Mouse (Mus musculus) heart, embryonic 10.5 days (tissue): Measurements from ENCODE around the gene Prkci. TPM values are rescaled to one million over a fixed set of nuclear protein-coding genes. Genes with fewer than 3 reads are reported as not detected.

Experiments
- DNase-seq: peaks from one replicate; pipeline ENCODE4 v3.0.0-alpha.2; 2017; ENCODE audit warnings: low spot score
- H3K27ac ChIP-seq: fragments of 300-500 bp; sonication (generic); 2 replicates; pipeline ENCODE4 v1.5.1; 2016; ENCODE audit warnings: mild to moderate bottlenecking
- H3K27me3 ChIP-seq: fragments of 300-500 bp; sonication (generic); 2 replicates; pipeline ENCODE4 v1.6.1; 2016; ENCODE audit warnings: mild to moderate bottlenecking; ENCODE audit not compliant: poor library complexity, insufficient read depth, severe bottlenecking
- H3K36me3 ChIP-seq: fragments of 300-500 bp; sonication (generic); 2 replicates; pipeline ENCODE4 v1.6.1; 2016; ENCODE audit warnings: mild to moderate bottlenecking, moderate library complexity
- H3K4me1 ChIP-seq: fragments of 300-500 bp; sonication (generic); 2 replicates; pipeline ENCODE4 v1.6.1; 2016; ENCODE audit warnings: mild to moderate bottlenecking
- H3K4me3 ChIP-seq: fragments of 300-500 bp; sonication (generic); 2 replicates; pipeline ENCODE4 v1.5.1; 2016; ENCODE audit warnings: mild to moderate bottlenecking, moderate library complexity
- H3K9me3 ChIP-seq: fragments of 300-500 bp; sonication (generic); 2 replicates; pipeline ENCODE4 v1.6.1; 2016; ENCODE audit warnings: mild to moderate bottlenecking, moderate library complexity
- WGBS: fragments of 180-500 bp; shearing (Covaris S2); methylation state at CpG from one replicate; pipeline ENCODE4 v1.1.7; 2016; 5-methylcytosine and 5-hydroxymethylcytosine counted together
- polyA plus RNA-seq: library from polyadenylated mRNA; unstranded; fragments of >200 nt; fragmentation: Nextera tagmentation; extraction: Ambion mirVana; gene quantifications from 2 replicates; pipeline ENCODE4 v1.2.1, GENCODE M21; 2016

The Prkci gene
- polyA plus RNA-seq, 1 experiment from 2014 or later: 32.7 TPM

- no peak overlapping the region for H3K4me3 ChIP-seq
- no peaks in the 10 kb centered on the region for H3K36me3 ChIP-seq
- H3K9me3 ChIP-seq: no peaks in the 10 kb centered on the region
- no peak overlapping the region for H3K27ac ChIP-seq
- DNase-seq: no peak
- WGBS: 71% methylated on average over 20 of the region's 20 CpGs
- no peaks in the 10 kb centered on the region for H3K4me1 ChIP-seq
- H3K27me3 ChIP-seq: no peaks in the 10 kb centered on the region
These were observed 65.7 kb downstream of the Prkci start for GRCm38 (mm10) chr3:31061103-31061785.

- WGBS: 72% methylated on average over 4 of the region's 4 CpGs
- DNase-seq: no peak
- H3K4me1 ChIP-seq: no peaks in the 10 kb centered on the region
- no peaks in the 10 kb centered on the region for H3K27me3 ChIP-seq
- H3K9me3 ChIP-seq: no peaks in the 10 kb centered on the region
- no peaks in the 10 kb centered on the region for H3K36me3 ChIP-seq
- H3K4me3 ChIP-seq: no peak overlapping the region
- H3K27ac ChIP-seq: no peak overlapping the region
These were observed 66.2 kb downstream of the Prkci start for GRCm38 (mm10) chr3:31061786-31062120.

GRCm38 (mm10) chr3:31062325-31062724 lies 66.8 kb downstream of the Prkci start:
- no peak for DNase-seq
- no peaks in the 10 kb centered on the region for H3K27me3 ChIP-seq
- H3K9me3 ChIP-seq: no peaks in the 10 kb centered on the region
- no peak overlapping the region for H3K4me3 ChIP-seq
- H3K27ac ChIP-seq: no peak overlapping the region
- H3K36me3 ChIP-seq: no peaks in the 10 kb centered on the region
- no peaks in the 10 kb centered on the region for H3K4me1 ChIP-seq
- WGBS: 83% methylated on average over 7 of the region's 7 CpGs

- H3K36me3 ChIP-seq: no peaks in the 10 kb centered on the region
- WGBS: 83% methylated on average over 7 of the region's 7 CpGs
- no peaks in the 10 kb centered on the region for H3K27me3 ChIP-seq
- H3K4me1 ChIP-seq: no peaks in the 10 kb centered on the region
- no peak overlapping the region for H3K27ac ChIP-seq
- H3K4me3 ChIP-seq: no peak overlapping the region
- DNase-seq: no peak
- no peaks in the 10 kb centered on the region for H3K9me3 ChIP-seq
These were observed 72.9 kb downstream of the Prkci start for GRCm38 (mm10) chr3:31068482-31068881.

DNA sequence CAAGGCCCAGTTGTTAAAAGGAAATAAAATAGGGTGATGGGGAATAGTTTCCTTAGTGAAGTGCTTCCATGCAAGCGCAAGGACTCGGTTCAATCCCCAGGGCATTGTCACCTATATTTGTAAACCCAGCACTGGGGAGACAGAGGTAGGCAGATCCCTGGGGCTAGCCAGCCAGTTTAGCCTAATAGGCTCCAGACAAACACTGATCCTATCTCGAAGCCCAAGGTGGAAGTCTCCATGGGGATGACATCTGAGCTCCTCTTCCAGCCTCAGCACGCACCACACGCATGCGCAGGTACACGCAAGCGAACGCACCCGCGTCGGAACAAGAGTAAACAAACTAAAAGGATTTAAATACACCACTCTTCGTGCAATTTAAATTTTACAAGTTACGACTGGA lies 76.3 kb downstream of the Prkci start:
- H3K27ac ChIP-seq: no peak overlapping the region
- H3K36me3 ChIP-seq: no peaks in the 10 kb centered on the region
- DNase-seq: no peak
- H3K4me1 ChIP-seq: no peaks in the 10 kb centered on the region
- no peak overlapping the region for H3K4me3 ChIP-seq
- H3K9me3 ChIP-seq: no peaks in the 10 kb centered on the region
- no peaks in the 10 kb centered on the region for H3K27me3 ChIP-seq
- WGBS: 90% methylated on average over 14 of the region's 14 CpGs

GRCm38 (mm10) chr3:31075808-31076207 lies 80.3 kb downstream of the Prkci start:
- Histone ChIP-seq H3K36me3 (no peaks in the 10 kb centered on the region), H3K4me1 (no peaks in the 10 kb centered on the region), H3K27me3 (no peaks in the 10 kb centered on the region), H3K9me3 (no peaks in the 10 kb centered on the region), H3K27ac (no peak overlapping the region), H3K4me3 (no peak overlapping the region)
- DNase-seq: no peak
- WGBS: 53% methylated on average over 11 of the region's 11 CpGs

DNA sequence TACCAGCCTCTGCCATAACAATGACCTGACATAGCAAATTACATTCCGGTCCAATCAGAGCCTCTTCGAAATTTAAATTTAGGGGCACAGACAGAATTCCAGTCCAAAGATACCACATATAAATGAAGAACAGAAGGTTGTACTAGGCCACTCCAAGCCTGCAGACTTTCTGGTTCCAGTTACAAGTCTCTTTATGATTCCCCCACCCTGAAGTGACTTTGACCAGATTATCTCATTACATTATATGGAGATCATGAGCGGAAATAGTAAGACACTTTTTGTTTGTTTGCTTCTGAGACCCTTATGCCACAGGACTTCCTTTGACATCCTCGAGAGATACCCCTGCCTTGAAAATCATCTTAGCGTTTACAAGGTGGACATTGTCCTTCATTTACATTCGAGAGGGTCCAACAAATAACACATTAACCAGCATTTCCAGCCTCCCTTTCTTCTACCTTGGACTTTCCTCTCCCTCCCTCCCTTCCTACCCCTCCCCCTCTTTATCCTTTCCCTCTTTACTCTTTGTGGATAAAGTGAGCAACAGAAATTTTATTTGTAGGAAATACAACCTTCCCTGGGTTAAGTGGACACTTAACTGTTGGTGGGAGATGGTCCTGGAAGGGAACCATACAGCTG lies 81.6 kb downstream of the Prkci start:
- DNase-seq: no peak
- 78% methylated on average over 6 of the region's 6 CpGs for WGBS
- no peaks in the 10 kb centered on the region for H3K4me1 ChIP-seq

DNA sequence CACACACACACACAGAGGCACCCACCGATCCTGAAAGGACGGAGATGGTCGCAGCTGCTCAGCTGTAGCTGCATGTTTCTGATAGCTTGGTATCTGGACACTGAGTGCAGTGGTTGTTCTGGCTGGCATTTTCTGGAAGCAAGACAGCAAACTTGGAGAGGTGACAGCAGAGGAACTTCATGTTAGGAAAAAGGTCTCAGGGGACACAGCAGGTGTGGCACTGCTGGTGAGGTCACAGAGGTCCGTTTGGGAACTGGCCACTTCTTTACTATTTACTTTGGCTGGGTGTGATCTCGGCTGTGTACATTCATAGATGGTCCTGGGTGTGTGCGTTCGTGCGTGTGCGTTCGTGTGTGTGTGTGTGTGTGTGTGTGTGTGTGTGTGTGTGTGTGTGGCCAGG lies 83.9 kb downstream of the Prkci start:
- 76% methylated on average over 10 of the region's 10 CpGs for WGBS
- H3K4me3 ChIP-seq: no peak overlapping the region
- H3K27me3 ChIP-seq: no peaks in the 10 kb centered on the region
- H3K4me1 ChIP-seq: peaks cover 6% of the 10 kb centered on the region; the same call in 1 of the 2 replicates
- no peaks in the 10 kb centered on the region for H3K9me3 ChIP-seq
- H3K36me3 ChIP-seq: no peaks in the 10 kb centered on the region
- DNase-seq: no peak
- no peak overlapping the region for H3K27ac ChIP-seq

More for the DNA sequence above, 81.6 kb downstream of the Prkci start:
- H3K27me3 ChIP-seq: no peaks in the 10 kb centered on the region
- H3K36me3 ChIP-seq: no peaks in the 10 kb centered on the region
- no peak overlapping the region for H3K27ac ChIP-seq
- H3K4me3 ChIP-seq: no peak overlapping the region
- no peaks in the 10 kb centered on the region for H3K9me3 ChIP-seq

DNA sequence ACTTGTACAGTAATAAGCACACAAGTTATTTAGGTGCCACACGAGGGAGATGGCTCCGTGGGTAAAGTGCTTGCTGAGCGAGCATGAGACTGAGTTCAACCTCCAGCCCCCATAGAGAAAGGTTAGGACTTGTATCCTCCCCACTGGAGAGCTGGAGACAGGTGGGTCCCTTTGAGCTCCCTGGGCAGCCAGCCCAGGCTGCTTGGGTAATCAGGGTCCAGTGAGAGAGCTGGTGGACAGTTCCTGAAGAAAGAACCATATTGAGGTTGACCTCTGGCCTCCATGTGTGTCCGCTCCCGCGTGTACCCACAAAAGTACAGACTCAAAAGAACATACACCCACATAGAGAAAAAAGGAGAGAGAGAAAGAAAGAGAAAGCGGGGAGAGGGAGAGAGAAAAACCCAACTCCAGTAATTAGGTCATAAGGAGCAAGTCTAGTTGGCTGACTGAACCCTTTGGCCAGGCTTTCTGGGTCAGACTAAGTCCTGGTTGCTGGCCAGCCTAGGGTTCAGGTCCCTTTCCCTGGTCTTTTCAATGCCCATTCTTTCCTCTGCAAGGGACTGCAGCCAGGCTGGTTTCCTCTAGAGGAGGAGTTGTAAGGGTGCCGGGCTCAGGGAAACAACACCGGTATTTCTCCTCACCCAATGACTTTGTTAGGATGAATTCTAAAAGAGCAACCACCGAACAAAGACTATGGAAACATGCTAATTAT lies 85.4 kb downstream of the Prkci start:
- H3K4me1 ChIP-seq: peaks cover 9% of the 10 kb centered on the region; the same call in 1 of the 2 replicates
- no peak overlapping the region for H3K27ac ChIP-seq
- no peaks in the 10 kb centered on the region for H3K36me3 ChIP-seq
- DNase-seq: no peak
- no peaks in the 10 kb centered on the region for H3K27me3 ChIP-seq
- WGBS: 82% methylated on average over 10 of the region's 10 CpGs
- H3K9me3 ChIP-seq: no peaks in the 10 kb centered on the region
- no peak overlapping the region for H3K4me3 ChIP-seq

DNA sequence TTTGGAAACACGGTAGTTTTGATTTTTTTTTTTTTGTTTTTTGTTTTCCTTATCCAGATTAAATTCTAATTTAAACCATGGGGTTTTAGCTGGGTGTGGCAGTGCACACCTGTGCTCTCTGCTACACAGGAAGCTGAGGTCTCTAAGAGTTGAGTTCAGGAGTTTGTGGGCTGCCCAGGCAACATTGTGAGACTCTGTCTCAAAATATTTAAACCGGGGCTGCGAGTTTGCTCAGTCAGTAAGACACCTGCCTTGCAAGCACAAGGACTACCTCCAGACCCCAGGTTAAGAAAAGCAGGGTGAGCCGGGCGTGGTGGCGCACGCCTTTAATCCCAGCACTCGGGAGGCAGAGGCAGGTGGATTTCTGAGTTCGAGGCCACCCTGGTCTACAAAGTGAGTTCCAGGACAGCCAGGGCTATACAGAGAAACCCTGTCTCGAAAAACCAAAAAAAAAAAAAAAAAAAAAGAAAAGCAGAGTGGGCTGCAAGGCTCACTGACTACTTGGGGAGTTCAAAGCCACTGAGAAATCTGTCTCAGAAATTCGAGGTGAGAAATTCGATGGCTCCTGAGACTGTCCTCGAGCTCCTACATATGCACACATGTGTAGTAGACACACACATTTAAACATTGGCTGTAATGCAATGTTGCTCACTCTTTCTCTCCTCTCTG lies 87.4 kb downstream of the Prkci start:
- DNase-seq: no peak
- H3K4me1 ChIP-seq: peaks cover 9% of the 10 kb centered on the region; the same call in 1 of the 2 replicates
- H3K36me3 ChIP-seq: no peaks in the 10 kb centered on the region
- H3K27me3 ChIP-seq: no peaks in the 10 kb centered on the region
- 86% methylated on average over 12 of the region's 13 CpGs for WGBS
- H3K27ac ChIP-seq: no peak overlapping the region
- H3K4me3 ChIP-seq: no peak overlapping the region
- H3K9me3 ChIP-seq: no peaks in the 10 kb centered on the region

GRCm38 (mm10) chr3:31083507-31084245 lies 88.1 kb downstream of the Prkci start:
- 67% methylated on average over 12 of the region's 12 CpGs for WGBS
- Histone ChIP-seq H3K36me3 (no peaks in the 10 kb centered on the region), H3K4me3 (no peak overlapping the region), H3K4me1 (peaks cover 9% of the 10 kb centered on the region; the same call in 1 of the 2 replicates), H3K9me3 (no peaks in the 10 kb centered on the region), H3K27me3 (no peaks in the 10 kb centered on the region; the same call in 1 of the 2 replicates), H3K27ac (no peak overlapping the region)
- DNase-seq: no peak

GRCm38 (mm10) chr3:31085000-31085399 lies 89.5 kb downstream of the Prkci start:
- no peak for DNase-seq
- Histone ChIP-seq H3K4me3 (no peak overlapping the region), H3K9me3 (no peaks in the 10 kb centered on the region), H3K27ac (no peak overlapping the region), H3K4me1 (peaks cover 9% of the 10 kb centered on the region; the same call in 1 of the 2 replicates), H3K36me3 (no peaks in the 10 kb centered on the region), H3K27me3 (no peaks in the 10 kb centered on the region; the same call in 1 of the 2 replicates)
- WGBS: 82% methylated on average over 3 of the region's 3 CpGs
